Mouse (Mus musculus) ovary, postnatal 10 days (tissue): ENCODE results near the gene Foxq1.

Source experiments
- DNase-seq: peaks from one replicate; pipeline ENCODE4 v3.0.0; 2022; ENCODE audit warnings: low spot score

Gene Foxq1

DNA sequence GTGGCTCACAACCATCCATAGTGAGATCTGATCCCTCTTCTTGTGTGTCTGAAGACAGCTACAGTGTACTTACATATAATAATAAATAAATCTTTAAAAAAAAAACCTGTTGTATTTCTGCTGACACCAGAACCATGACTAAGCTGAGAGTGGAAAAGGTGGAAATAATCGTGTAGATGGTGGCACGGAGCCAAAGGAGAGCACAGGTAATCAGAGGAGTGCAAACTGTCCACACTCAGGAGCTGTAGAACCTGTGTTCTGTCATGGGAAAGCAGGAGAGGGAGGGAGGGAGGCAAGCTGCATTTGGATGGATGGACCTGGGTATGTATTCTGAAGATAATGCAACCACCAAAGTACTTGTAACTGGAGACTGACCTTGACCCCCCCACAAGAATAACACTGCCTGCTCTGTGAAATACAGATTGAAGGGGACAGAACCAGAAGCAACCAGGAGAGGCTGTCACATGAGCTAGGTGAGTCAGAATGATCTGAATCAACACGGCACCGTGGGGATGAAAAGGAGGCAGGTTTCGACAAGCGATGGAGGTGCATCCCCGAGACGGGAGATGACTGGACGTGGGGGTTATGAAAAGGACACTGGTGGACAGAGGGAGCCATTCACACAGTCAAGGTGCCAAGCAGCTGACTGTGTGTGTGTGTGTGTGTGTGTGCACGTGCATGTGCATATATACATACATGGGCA, 17.0 kb downstream of the Foxq1 start:
- no peak for DNase-seq

DNA sequence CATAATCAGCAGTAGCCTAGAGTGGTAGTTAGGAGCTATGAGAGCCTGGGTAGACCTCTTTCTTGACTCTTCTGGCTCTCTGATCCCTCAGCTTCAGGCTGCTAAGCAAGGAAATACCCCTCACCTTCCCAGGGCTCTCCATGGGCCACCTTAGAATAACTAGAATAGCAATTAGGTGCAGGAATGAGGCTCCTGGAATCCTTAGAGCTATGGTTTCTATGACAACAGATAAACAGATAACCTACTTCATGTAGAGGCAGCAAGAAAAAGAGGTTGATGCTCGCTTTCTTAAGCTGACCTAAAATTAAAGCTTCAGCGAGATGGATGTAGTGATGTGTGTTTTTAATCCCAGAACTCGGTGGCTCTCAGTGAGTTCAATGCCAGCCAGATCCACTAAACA, 18.7 kb downstream of the Foxq1 start:
- no peak for DNase-seq

DNA sequence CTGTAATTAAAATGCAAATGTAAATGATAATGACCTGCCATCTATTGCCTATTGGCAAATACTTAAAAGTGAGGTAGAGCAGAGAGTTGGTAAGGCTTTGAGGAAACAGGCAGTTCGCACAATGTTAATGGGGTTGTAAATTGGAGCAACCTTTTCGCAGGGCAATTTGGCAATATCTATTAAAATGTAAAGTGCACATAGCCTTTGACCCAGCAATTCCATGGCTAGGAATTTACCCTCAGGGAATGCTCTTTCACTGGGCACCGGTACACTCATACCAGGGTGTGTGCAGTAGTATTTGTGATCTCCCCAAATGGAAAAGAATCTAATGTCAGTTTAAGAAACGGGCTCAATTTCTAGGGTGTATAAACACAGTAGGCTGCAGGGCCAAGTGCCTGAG, 20.8 kb downstream of the Foxq1 start:
- no peak for DNase-seq

DNA sequence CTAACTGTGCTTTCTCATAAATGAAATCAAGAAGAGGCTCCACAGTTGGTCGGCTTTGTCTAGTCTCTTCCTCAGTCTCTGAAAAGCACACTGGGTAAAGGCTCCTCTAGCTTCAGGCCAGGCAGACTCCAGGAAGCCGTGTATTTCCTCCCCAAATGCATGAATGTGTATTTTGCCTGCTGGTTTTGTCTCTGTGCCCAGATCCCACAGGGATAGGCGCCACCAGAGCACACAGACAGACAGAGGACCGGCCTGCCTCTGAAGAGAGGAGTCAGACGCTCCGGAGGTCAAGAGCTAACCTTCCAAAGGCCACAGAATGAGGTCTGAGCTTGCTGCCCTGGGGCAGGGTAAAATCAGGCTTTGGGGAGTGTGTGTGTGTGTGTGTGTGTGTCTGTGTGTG, 21.6 kb downstream of the Foxq1 start:
- no peak for DNase-seq

DNA sequence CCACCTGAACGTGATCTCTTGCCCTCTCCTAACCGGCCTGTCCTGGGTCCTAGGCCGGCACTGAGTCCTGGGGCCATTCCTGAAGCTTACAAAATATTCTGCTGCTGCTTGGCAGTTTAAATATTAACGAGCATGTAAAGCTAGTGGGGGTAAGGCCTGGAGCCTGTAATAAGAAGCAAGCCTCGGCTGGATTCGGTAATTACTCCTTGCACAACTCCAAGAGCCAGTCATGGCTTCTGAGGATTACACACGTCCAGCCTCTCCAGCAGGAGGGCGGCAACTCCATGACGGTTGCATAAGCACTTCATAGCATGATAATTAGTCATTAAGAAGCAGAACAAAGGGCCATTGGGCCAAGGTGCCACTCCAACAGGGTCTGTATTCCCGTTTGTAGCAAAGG, 22.5 kb downstream of the Foxq1 start:
- no peak for DNase-seq

DNA sequence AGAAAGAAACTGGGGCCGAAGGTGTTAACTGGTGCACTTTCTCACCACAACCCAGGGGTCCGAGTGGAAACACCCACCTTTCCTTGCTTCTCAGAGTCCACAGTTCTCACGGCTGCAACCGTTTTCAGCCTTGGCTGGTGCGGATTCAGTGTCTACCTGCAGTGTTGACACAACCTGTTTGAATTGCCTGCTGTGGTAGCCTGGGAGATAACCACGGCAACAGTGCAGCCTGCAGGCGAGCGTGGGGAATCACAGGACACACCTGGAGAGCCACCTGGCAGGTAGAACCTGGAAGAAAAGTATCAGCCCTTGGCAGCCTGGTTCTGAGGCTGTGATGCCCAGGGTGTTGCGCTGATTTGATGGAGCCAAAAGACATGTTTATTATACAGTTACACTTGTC, 23.9 kb downstream of the Foxq1 start:
- no peak for DNase-seq

DNA sequence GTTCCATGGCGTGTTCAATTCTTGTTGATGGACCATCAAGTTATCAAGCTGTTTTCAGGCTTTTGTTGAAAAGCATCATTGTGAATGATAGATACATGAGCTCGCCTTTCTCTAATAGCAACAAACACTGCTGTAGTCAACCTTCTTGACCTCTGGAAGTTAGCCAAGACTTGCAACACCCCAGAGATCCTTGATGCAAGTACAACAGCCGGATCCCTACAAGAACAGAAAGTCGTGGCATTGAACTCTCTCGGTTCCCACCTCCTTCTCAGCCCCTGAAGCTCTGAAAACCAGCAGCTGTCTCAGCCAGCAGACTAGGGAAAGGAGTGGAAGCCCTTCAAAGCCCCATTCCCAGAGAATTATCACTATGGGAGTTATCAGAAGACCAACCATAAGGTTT, 31.4 kb downstream of the Foxq1 start:
- no peak for DNase-seq

DNA sequence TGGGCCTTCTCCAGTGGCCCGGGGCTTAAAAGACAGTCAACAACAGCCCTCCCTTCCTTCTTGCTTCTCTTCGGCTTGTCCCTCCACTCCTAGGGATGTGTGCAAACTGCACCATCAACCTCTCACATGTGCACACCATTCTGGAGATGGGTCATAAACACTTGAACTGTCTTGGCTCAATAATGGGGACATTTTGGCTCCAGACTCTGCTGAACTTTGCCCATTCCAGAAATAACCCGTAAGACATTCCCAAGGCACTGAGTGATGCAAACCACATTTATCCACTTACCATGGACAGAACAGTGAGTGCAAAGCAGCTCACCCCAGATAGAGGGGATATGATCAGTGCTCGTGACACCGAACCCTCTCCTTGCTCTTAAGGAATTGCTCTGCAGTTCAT, 43.6 kb downstream of the Foxq1 start:
- no peak for DNase-seq

DNA sequence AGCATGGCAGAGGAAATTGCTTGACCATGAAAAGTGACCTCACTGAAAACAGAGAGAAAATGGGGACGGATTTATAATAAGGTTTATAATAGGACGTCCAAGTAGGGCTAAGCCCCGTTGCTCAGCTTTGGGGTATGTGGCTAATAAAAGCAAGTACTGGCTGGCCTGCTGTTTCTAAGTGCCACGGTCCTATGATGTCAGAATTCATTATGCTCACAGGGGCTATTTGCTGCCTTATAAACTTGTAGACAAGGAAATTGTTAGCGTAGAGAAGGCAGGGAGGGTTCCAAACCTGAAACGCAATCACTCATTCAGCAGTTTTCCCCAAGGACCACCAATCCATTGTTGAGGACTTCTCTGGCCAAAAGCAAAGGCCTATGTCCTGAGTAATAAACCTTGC, 48.0 kb downstream of the Foxq1 start:
- DNase-seq: no peak
